Mouse (Mus musculus) liver, adult 2 months (tissue): ENCODE measurements at regions not wholly inside any gene's neighbourhood (a gene's known extent, or its start where the extent isn't known, plus 50 kb on each side); places are given as distances from the start of the nearest gene placed in this dataset.

Experiments used
- DNase-seq: peaks from one replicate; pipeline ENCODE4 v3.0.0-alpha.2; 2011; ENCODE audit warnings: low read depth, low spot score; ENCODE audit errors: extremely low read depth
- H3K27ac ChIP-seq: fragments of 200-500 bp; replicated peaks from 2 replicates; pipeline ENCODE4 v1.5.1; 2012; ENCODE audit warnings: low read depth, mild to moderate bottlenecking, control low read depth, inconsistent platforms, low read length; ENCODE audit not compliant: insufficient read depth
- H3K27me3 ChIP-seq: fragments of 200-500 bp; 2 replicates; pipeline ENCODE4 v1.6.1; 2012; ENCODE audit warnings: mild to moderate bottlenecking, moderate library complexity, low read length, inconsistent platforms; ENCODE audit not compliant: control insufficient read depth, insufficient read depth
- H3K36me3 ChIP-seq: fragments of 200-500 bp; 2 replicates; pipeline ENCODE4 v1.6.1; 2012; ENCODE audit warnings: low read length, inconsistent platforms; ENCODE audit not compliant: control insufficient read depth, insufficient read depth
- H3K4me1 ChIP-seq: fragments of 200-500 bp; 2 replicates; pipeline ENCODE4 v1.6.1; 2011; ENCODE audit warnings: low read length; ENCODE audit not compliant: control insufficient read depth, insufficient read depth
- H3K4me3 ChIP-seq: fragments of 200-500 bp; 2 replicates; pipeline ENCODE4 v1.5.1; 2011; ENCODE audit warnings: low read depth, mild to moderate bottlenecking, control low read depth, low read length, moderate library complexity; ENCODE audit not compliant: insufficient read depth
- H3K79me2 ChIP-seq: fragments of 200-500 bp; 2 replicates; pipeline ENCODE4 v1.6.1; 2012; ENCODE audit warnings: inconsistent platforms, mild to moderate bottlenecking, low read length, moderate library complexity; ENCODE audit not compliant: control insufficient read depth, insufficient read depth
- H3K9ac ChIP-seq: fragments of 200-500 bp; 2 replicates; pipeline ENCODE4 v1.6.1; 2012; ENCODE audit warnings: low read depth, mild to moderate bottlenecking, control low read depth, inconsistent platforms, low read length
- CTCF ChIP-seq: fragments of 200-500 bp; IDR thresholded peaks from 2 replicates; pipeline ENCODE4 v1.5.1; 2011; ENCODE audit warnings: low read depth, low read length, control low read depth
- POLR2A ChIP-seq: fragments of 200-500 bp; IDR thresholded peaks from 2 replicates; pipeline ENCODE4 v1.6.1; 2011; ENCODE audit warnings: low read length, control low read depth; ENCODE audit not compliant: insufficient read depth; ENCODE audit errors: extremely low read depth
- WGBS: fragments of 180-500 bp; shearing (Covaris S2); methylation state at CpG from one replicate; pipeline ENCODE4 v1.1.7; 2018; 5-methylcytosine and 5-hydroxymethylcytosine counted together

DNA sequence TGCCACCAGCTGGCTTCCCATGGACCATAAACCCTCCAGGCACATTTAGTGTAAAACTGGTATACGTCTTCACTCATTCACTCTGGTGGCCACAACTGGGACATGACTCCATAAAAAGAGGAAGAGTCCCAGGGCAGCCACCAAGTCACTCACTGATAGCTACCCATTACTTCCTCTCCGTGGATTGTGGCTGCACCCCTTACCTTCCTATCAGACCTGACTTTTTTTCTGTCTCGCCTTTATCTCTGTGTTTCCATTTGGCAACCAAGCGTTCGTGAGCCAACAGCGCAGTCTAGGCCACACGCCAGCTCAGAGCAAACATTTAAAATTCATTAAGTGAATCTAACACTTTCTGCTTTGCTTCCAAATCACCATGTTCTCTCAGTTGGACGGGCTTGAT lies 53.9 kb upstream of the Slc44a1 start:
- TF ChIP-seq CTCF (no peak), POLR2A (no peak)
- peak; percentile 84 for DNase-seq
- Histone ChIP-seq H3K27me3 (no peaks in the 10 kb centered on the region), H3K4me1 (peaks cover 12% of the 10 kb centered on the region), H3K27ac (peak overlapping the region; percentile 58), H3K9ac (no peak overlapping the region), H3K36me3 (no peaks in the 10 kb centered on the region), H3K79me2 (no peaks in the 10 kb centered on the region), H3K4me3 (no peak overlapping the region)
- 14% methylated on average over 8 of the region's 8 CpGs for WGBS

DNA sequence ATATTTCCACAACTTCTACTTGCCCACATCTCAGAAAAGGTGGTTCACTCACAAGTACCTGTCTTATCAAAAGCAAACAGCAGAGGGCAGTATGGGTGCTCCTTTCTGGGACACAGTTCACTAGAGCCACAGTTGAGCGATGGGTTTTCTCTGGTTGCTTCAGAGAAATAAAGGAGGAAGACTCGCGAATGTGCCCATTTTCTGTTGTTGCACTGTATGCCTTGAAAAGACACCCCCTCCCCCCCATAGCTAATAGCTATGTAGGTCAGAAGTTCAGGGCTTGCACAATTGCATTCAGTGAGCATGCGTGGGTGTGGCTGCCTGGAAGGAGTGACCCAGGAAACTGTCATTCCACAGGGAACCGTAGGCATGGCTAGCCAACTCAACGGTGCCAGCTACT lies 55.5 kb upstream of the Slc44a1 start:
- no peaks in the 10 kb centered on the region for H3K79me2 ChIP-seq
- H3K27ac ChIP-seq = peak overlapping the region; percentile 40; the same call in 1 of the 2 replicates
- WGBS = under 1% methylated on average over 6 of the region's 6 CpGs
- TF ChIP-seq POLR2A (no peak), CTCF (peak; percentile 66)
- peak; percentile 97 for DNase-seq
- H3K27me3 ChIP-seq = no peaks in the 10 kb centered on the region
- H3K4me3 ChIP-seq = 0 out of 2 replicates have a peak overlapping the region, but pooled peaks have one; percentile 11
- peaks cover 12% of the 10 kb centered on the region for H3K4me1 ChIP-seq
- H3K9ac ChIP-seq = no peak overlapping the region
- H3K36me3 ChIP-seq = no peaks in the 10 kb centered on the region

DNA sequence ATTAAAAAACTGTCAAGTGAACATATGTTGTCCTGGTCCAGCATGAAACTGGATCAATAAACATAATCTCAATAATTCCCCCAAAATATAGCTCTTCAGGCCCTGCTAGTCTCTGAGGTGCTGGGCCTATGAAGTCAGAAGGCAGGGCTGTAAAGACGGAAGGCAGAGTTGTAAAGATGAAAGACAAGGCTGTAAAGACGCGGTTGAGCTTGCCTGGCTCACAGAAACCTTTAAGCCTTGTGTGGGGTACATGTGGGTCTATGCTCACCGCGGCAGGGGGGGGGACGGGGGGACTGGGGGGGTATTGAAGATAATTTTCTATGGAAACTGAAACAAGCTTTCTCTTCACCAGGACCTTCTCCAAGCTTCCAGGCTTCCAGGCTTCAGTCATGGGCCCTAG lies 56.1 kb upstream of the Slc44a1 start:
- no peaks in the 10 kb centered on the region for H3K79me2 ChIP-seq
- H3K36me3 ChIP-seq = no peaks in the 10 kb centered on the region
- H3K4me3 ChIP-seq = no peak overlapping the region
- no peak for DNase-seq
- no peak for TF ChIP-seq CTCF
- no peak for TF ChIP-seq POLR2A
- H3K9ac ChIP-seq = no peak overlapping the region
- no peaks in the 10 kb centered on the region for H3K27me3 ChIP-seq
- no peak overlapping the region for H3K27ac ChIP-seq
- H3K4me1 ChIP-seq = peaks cover 12% of the 10 kb centered on the region
- 69% methylated on average over 6 of the region's 6 CpGs for WGBS

DNA sequence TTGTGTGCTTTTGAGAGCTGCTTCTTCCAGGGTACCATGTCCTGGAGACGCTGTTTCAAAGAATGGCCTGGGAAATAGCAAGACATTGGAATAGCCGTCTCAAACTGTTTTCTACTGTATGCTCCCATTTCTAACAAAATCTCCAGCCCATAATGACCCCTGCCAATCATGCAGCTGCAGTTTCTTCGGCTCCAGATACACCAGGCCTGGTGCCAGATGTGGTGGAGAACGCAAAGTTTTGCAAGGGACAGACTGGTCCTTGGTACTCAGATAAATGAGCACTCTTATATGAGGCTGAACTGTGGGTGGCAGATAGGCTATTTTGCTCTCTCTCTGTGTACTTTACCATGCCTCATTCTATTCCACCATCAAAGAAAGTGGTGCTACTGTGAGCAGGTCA lies 58.2 kb upstream of the Slc44a1 start:
- no peak for DNase-seq
- no peak overlapping the region for H3K27ac ChIP-seq
- H3K79me2 ChIP-seq = no peaks in the 10 kb centered on the region
- WGBS = 80% methylated on average over 4 of the region's 4 CpGs
- peaks cover 12% of the 10 kb centered on the region for H3K4me1 ChIP-seq
- TF ChIP-seq POLR2A = no peak
- TF ChIP-seq CTCF = no peak
- H3K36me3 ChIP-seq = no peaks in the 10 kb centered on the region
- H3K4me3 ChIP-seq = no peak overlapping the region
- H3K27me3 ChIP-seq = no peaks in the 10 kb centered on the region
- H3K9ac ChIP-seq = no peak overlapping the region

DNA sequence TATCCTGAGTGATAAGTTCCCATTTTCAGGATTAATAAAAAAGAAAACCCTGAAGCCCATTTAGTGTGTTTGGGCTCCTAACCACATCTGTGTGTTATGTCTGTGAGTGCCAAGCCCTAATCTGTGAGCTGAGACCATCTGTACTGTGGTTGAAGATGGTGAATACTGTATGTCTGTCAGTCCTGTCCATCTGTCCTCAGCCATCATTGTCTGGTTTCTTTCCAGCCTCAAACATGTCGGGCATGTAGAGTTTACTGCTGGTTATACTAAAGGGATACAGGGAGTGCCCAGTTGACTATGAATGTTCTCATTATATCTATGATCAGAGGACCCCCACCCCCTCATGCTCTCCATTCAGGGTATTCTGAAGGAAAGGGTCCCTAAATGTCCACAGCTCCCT lies 60.4 kb upstream of the Slc44a1 start:
- H3K4me3 ChIP-seq = no peak overlapping the region
- H3K4me1 ChIP-seq = no peaks in the 10 kb centered on the region; the same call in 1 of the 2 replicates
- no peak overlapping the region for H3K9ac ChIP-seq
- TF ChIP-seq CTCF (no peak), POLR2A (no peak)
- 87% methylated on average over 1 of the region's 1 CpGs for WGBS
- DNase-seq = no peak
- no peaks in the 10 kb centered on the region for H3K36me3 ChIP-seq
- H3K79me2 ChIP-seq = no peaks in the 10 kb centered on the region
- H3K27ac ChIP-seq = no peak overlapping the region
- no peaks in the 10 kb centered on the region; the same call in 1 of the 2 replicates for H3K27me3 ChIP-seq

DNA sequence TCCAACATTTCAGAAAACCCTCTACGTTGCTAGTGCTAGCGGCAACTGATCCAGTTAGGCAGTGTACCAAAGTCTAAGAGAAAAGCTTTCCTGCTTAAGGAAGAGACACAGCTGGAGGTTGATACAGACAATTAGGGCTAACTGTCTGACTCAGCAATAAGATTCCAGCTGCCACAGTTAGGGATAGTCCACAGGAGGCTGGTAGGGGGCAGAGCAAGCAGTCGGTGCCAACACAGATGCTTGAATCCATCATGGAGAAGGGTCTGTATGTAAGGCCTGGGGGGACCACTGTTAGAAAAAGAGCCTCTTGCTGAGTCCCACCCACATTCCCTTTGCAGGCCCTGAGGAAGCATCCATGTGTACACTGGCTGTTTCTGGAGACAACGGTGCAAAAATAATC lies 63.2 kb upstream of the Slc44a1 start:
- Histone ChIP-seq H3K9ac (no peak overlapping the region), H3K4me3 (no peak overlapping the region), H3K36me3 (no peaks in the 10 kb centered on the region), H3K27me3 (no peaks in the 10 kb centered on the region; the same call in 1 of the 2 replicates), H3K27ac (no peak overlapping the region), H3K79me2 (no peaks in the 10 kb centered on the region), H3K4me1 (no peaks in the 10 kb centered on the region)
- TF ChIP-seq POLR2A (no peak), CTCF (no peak)
- 82% methylated on average over 4 of the region's 4 CpGs for WGBS
- no peak for DNase-seq
